Mouse (Mus musculus): Measurements from ENCODE around the gene Lamtor4. TPM values are rescaled to one million over a fixed set of nuclear protein-coding genes. Genes with fewer than 3 reads are reported as not detected.

The Lamtor4 gene
- total RNA-seq, 4 experiments from 2014 or later, result 51.1 to 57.2 (median 53.1) TPM

DNA sequence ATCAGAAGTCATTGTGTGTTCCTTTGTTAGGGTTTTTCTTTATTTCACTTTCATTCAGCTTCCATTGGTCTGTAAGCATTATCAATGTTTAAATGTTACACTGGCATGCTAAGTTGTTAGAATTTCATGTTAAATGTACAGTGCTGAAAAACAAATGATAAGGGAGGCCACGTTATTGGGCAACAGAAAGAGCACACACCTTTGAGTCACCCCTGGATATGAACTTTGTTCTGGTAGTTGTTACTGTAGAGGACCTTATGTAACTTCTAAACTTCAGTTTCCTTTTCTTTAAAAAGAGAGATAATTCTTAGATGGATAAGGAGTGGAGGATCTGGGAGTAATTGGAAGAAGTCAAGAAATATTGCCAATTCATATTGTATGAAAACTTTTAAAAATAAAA is 36.4 kb downstream of the Lamtor4 start:
- DNase-seq (ENCODE audit: low spot score in 2 of 2), result no peak

DNA sequence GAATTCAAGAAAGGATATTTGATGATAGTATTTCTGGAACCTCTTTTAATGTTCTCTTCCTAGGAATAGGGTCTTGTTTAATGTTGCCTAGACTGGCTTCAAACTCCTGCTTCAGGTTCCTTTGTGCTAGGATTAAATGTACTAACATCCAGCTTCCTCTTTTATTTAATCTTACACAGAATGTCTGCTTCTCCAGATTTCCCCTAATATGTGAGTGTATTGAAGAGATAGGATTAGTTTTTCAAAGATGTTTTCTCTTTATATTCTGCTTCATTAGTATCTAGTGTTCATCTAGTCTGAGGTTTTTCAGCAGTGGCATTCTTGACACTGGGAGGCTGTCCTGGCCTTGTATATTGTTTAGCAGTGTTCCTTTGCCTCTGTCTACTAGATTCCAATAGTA is 38.9 kb downstream of the Lamtor4 start:
- no peak for DNase-seq (ENCODE audit: low spot score in 2 of 2)

DNA sequence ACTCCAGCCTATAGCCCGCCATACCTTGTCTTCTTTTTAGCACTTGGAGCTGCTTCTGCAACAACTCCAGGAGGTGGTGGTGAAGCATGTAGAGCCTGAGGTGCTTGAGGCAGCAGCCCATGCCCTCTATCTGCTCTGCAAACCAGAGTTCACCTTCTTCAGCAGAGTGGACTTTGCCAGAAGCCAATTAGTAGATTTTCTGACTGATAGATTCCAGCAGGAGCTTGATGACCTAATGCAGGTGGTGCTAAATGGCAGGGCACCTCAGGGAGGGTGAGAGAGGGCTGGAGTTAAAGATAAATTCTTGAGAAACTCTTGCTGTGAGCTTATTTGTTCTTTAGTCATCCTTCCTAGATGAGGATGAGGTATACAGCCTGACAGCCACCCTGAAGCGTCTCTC is 44.3 kb downstream of the Lamtor4 start:
- no peak for DNase-seq (ENCODE audit: low spot score in 2 of 2)

Other genes with a start within 250 kb of the Lamtor4 start
- gene Smok3a, start 234.2 kb upstream of the Lamtor4 start, total RNA-seq (2022), result not detected
- gene Smok3b, start 234.1 kb upstream of the Lamtor4 start, total RNA-seq (2022), result not detected
- gene Smok3c, start 202.3 kb upstream of the Lamtor4 start, total RNA-seq (2022), result not detected
- 10 to 100 TPM in 3 of 4 experiments, 1 to 10 TPM in 1; 9.6 to 11.6 (median 10.6) TPM for gene Zkscan1, start 170.4 kb upstream of the Lamtor4 start, total RNA-seq (2022)
- gene Zscan21, start 138.6 kb upstream of the Lamtor4 start, total RNA-seq (2022), result 10 to 100 TPM; 14.3 to 17.0 (median 15.2) TPM
- 1 to 10 TPM; 4.8 to 6.6 (median 5.3) TPM for gene Zfp113, start 99.7 kb upstream of the Lamtor4 start, total RNA-seq (2022)
- gene Cops6, start 94.4 kb upstream of the Lamtor4 start, total RNA-seq (2022), result 100 to 1,000 TPM; 107 to 117 (median 110) TPM
- 10 to 100 TPM in 1 of 4 experiments, 1 to 10 TPM in 3; 7.2 to 10.6 (median 7.5) TPM for gene Ap4m1, start 83.5 kb upstream of the Lamtor4 start, total RNA-seq (2022)
- gene Mcm7, start 83.1 kb upstream of the Lamtor4 start, total RNA-seq (2022), result 1 to 10 TPM; 6.1 to 8.2 (median 6.8) TPM
- gene Taf6, start 68.0 kb upstream of the Lamtor4 start, total RNA-seq (2022), result 10 to 100 TPM; 33.9 to 42.1 (median 36.6) TPM
- 1 to 10 TPM; 1.9 to 3.6 (median 2.2) TPM for gene Cnpy4, start 68.0 kb upstream of the Lamtor4 start, total RNA-seq (2022)
- 1 to 10 TPM; 1.5 to 2.3 (median 1.8) TPM for gene Mblac1, start 61.2 kb upstream of the Lamtor4 start, total RNA-seq (2022)
- under 1 TPM; 0.12 to 0.38 (median 0.19) TPM for gene Nxpe5, start 29.6 kb upstream of the Lamtor4 start, total RNA-seq (2022)
- 1 to 10 TPM; 1.4 to 3.0 (median 2.3) TPM for gene BC037034, start 8.6 kb downstream of the Lamtor4 start, total RNA-seq (2022)
- gene Gal3st4, start 17.4 kb downstream of the Lamtor4 start, total RNA-seq (2022), result under 1 TPM in 1 of 4 experiments, not detected in 3; 0.16 TPM
- not detected for gene Gm43720, start 24.5 kb downstream of the Lamtor4 start, total RNA-seq (2022)
- under 1 TPM in 2 of 4 experiments, not detected in 2; 0.10 to 0.22 TPM for gene Gpc2, start 24.5 kb downstream of the Lamtor4 start, total RNA-seq (2022)
- gene Stag3, start 24.8 kb downstream of the Lamtor4 start, total RNA-seq (2022), result not detected
- not detected for gene Pvrig, start 86.5 kb downstream of the Lamtor4 start, total RNA-seq (2022)
- gene Zfp157, start 186.0 kb downstream of the Lamtor4 start, total RNA-seq (2022), result 1 to 10 TPM; 2.0 to 2.5 (median 2.3) TPM

All from gastrocnemius, adult 8-10 months (tissue).